Mouse (Mus musculus) cerebellum, adult 2 months (tissue): Measurements from ENCODE around the gene Gm17018. TPM values are rescaled to one million over a fixed set of nuclear protein-coding genes. Genes with fewer than 3 reads are reported as not detected.

Experiments
- DNase-seq, 2 experiments: peaks; one replicate each; pipeline ENCODE4 v3.0.0; 2021
- H3K27ac ChIP-seq: fragments of 200-500 bp; 2 replicates; pipeline ENCODE4 v1.5.1; 2012; ENCODE audit warnings: low read length, control low read depth, inconsistent platforms; ENCODE audit not compliant: insufficient read depth
- H3K27me3 ChIP-seq: fragments of 200-500 bp; 2 replicates; pipeline ENCODE4 v1.6.1; 2012; ENCODE audit warnings: inconsistent platforms, mild to moderate bottlenecking, low read length, moderate library complexity; ENCODE audit not compliant: control insufficient read depth, insufficient read depth
- H3K4me1 ChIP-seq: fragments of 200-500 bp; 2 replicates; pipeline ENCODE4 v1.6.1; 2011; ENCODE audit warnings: low read length; ENCODE audit not compliant: control insufficient read depth, insufficient read depth
- H3K4me3 ChIP-seq: fragments of 200-500 bp; replicated peaks from 2 replicates; pipeline ENCODE3; 2011; ENCODE audit warnings: mild to moderate bottlenecking, low read depth, low read length, control low read depth; ENCODE audit not compliant: insufficient read depth
- CTCF ChIP-seq: fragments of 200-500 bp; IDR thresholded peaks from 2 replicates; pipeline ENCODE4 v1.5.1; 2011; ENCODE audit warnings: low read depth, mild to moderate bottlenecking, control low read depth, low read length, moderate library complexity, borderline replicate concordance; ENCODE audit not compliant: insufficient read depth
- POLR2A ChIP-seq: fragments of 200-500 bp; IDR thresholded peaks from 2 replicates; pipeline ENCODE4 v1.6.1; 2011; ENCODE audit warnings: low read length, control low read depth, borderline replicate concordance; ENCODE audit not compliant: insufficient read depth
- WGBS: fragments of 180-500 bp; shearing (Covaris S2); methylation state at CpG from one replicate; pipeline ENCODE4 v1.1.7; 2018; 5-methylcytosine and 5-hydroxymethylcytosine counted together
- polyA plus RNA-seq: library from polyadenylated mRNA; depleted of rRNA; stranded (reverse); fragments of >200 nt; gene quantifications from 2 replicates; pipeline ENCODE4 v1.2.3, GENCODE M21; 2012; rRNA removed

Gm17018 gene
- polyA plus RNA-seq: 44.6 and 56.7 TPM in 2 replicates

DNA sequence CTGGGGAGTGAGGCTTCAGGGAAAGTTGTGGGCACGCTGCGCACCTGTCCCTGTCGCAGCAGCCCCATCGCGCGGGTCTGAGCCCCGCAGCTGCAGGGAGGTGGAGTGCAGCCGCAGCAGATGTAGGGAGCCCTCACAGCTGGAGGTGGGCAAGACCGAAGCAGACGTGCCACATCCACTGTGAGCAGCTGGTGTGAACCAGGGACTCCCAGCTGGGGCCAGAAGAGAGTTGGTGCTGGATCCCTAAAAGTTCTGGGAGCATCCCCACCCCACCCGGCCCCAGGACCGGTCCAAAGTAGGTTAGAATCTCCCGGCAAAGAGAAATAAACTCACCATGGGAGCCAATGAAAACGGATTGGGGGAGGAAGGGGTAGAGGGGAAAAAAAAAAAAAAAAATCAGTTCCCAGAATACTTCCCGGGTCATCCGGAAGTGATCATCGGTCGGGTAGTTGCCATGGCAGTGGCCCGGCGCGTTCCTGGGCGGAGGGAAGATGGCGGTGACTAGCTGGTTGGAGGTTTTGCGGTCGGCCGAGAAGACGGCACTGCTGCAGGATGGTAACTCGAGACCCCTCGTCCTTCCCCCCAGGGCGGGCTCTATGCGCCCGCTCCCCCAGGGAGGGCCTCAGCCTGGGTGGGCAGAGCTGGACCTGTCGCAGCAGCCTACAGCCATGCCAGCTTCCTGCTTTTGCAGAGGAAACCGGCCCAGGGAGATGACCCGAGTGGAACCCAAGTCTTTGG is at the start of gene Gm17018, which contains the start of gene Poll:
Gene Gm17018, plus strand, starts transcription at position 463 of the 738 bp plus-strand sequence.
Gene Poll, minus strand, starts transcription at position 379 of the 738 bp plus-strand sequence.
- no peaks in the 10 kb centered on the region for H3K27me3 ChIP-seq
- no peaks in the 10 kb centered on the region for H3K4me1 ChIP-seq
- TF ChIP-seq POLR2A (peak; percentile 70; the same call in 1 of the 2 replicates), CTCF (no peak)
- peak; percentile 85 for DNase-seq
- H3K27ac ChIP-seq: no peak within 1 kb of the TSS
- WGBS: under 1% methylated on average over 35 of the region's 35 CpGs
- H3K4me3 ChIP-seq: peak within 1 kb of the TSS; percentile 70

DNA sequence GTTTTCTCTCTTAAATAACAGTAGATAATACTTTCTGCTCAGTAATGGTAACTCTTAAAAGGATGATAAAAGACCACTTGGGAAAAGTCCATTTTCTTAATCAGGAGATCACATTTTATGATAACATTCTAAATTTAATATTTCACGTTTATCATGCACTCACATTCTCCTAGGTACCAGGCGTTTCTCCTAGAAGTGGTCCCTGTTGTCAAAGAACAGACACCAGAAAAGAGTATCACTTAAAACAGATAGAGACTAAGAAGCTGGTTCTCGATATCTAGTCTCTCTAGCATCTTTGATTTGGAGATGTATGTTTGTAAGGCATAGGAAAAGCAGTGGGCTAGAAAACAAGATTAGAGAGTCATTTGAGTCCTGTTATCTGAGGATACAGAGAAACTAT is 49.7 kb upstream of the Gm17018 start:
- Histone ChIP-seq H3K4me3 (no peak overlapping the region), H3K27ac (no peak overlapping the region), H3K4me1 (peaks cover 6% of the 10 kb centered on the region; the same call in 1 of the 2 replicates), H3K27me3 (no peaks in the 10 kb centered on the region)
- 92% methylated on average over 3 of the region's 3 CpGs for WGBS
- DNase-seq: no peak
- TF ChIP-seq POLR2A (no peak), CTCF (no peak)

GRCm38 (mm10) chr19:45511406-45511805 is 49.0 kb upstream of the Gm17018 start:
- 27% methylated on average over 4 of the region's 4 CpGs for WGBS
- TF ChIP-seq POLR2A (no peak), CTCF (no peak)
- DNase-seq: no peak

DNA sequence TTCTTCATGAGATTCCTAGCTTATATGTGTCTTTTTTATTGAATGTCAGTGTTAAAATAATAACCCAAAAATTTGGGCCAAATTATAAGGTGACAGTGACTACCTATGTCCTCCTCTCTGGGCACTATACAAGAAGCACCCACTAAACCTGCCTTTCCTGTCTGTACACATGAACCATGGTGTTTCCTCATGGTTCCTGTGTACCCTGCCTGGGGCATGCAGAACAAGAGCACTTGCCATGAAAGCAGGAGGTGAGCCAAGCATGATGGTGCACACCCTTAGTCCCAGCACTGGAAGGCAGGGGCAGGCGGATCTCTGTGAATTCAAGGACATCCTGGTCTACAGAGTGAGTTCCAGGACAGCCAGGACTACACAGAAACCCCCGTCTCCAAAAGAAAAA is 45.1 kb upstream of the Gm17018 start:
- Histone ChIP-seq H3K4me3 (no peak overlapping the region), H3K27ac (no peak overlapping the region), H3K4me1 (no peaks in the 10 kb centered on the region), H3K27me3 (no peaks in the 10 kb centered on the region)
- no peak for DNase-seq
- 97% methylated on average over 2 of the region's 2 CpGs for WGBS
- no peak for TF ChIP-seq POLR2A
- TF ChIP-seq CTCF: no peak

More at GRCm38 (mm10) chr19:45511406-45511805, 49.0 kb upstream of the Gm17018 start:
- Histone ChIP-seq H3K4me1 (peaks cover 6% of the 10 kb centered on the region; the same call in 1 of the 2 replicates), H3K27ac (no peak overlapping the region), H3K4me3 (no peak overlapping the region), H3K27me3 (no peaks in the 10 kb centered on the region)

DNA sequence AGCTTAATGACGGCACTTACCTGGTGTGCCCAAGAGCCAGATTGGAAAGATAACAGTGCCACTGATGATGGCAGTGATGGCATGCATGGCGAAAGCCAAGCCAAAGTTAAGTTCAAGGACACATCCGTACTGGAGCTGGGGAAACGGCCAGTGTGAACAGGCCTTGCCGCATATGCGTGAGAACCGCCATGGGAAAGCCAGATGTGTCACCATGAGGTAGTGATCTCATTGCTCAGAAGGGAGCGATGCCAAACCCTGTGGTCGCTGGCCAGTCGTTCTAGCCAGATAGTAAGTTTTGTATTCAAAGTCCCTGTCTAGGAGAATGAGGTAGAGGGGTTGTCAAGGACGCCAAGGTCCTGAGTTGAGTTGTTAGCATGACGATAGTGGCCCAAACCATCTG is 44.2 kb upstream of the Gm17018 start:
- H3K4me3 ChIP-seq: no peak overlapping the region
- TF ChIP-seq CTCF: no peak
- TF ChIP-seq POLR2A: no peak
- WGBS: 87% methylated on average over 12 of the region's 12 CpGs
- DNase-seq: no peak
- no peaks in the 10 kb centered on the region for H3K27me3 ChIP-seq
- no peak overlapping the region for H3K27ac ChIP-seq
- H3K4me1 ChIP-seq: no peaks in the 10 kb centered on the region

DNA sequence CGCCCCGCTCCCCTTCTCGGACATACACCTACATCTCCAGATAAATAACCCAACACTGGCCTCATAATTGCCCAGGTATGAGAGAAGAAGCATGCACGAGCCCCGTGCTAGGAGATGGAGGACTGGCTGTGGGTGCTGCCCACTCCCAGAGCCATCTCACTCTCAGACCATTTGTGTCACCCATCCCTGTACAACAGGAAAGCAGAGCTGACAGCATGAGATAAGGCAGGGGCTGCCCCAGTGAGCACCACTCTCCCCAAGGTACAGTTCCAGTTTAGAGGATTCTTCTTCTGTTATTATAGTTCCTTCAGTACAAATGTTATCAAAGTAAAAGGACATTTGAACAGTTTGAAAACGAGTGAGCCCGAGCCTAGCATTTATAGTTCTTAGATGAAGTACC is 33.0 kb upstream of the Gm17018 start:
- H3K27ac ChIP-seq: no peak overlapping the region
- no peaks in the 10 kb centered on the region for H3K27me3 ChIP-seq
- DNase-seq: no peak
- 96% methylated on average over 7 of the region's 7 CpGs for WGBS
- no peaks in the 10 kb centered on the region for H3K4me1 ChIP-seq
- no peak overlapping the region for H3K4me3 ChIP-seq
- no peak for TF ChIP-seq CTCF
- no peak for TF ChIP-seq POLR2A

DNA sequence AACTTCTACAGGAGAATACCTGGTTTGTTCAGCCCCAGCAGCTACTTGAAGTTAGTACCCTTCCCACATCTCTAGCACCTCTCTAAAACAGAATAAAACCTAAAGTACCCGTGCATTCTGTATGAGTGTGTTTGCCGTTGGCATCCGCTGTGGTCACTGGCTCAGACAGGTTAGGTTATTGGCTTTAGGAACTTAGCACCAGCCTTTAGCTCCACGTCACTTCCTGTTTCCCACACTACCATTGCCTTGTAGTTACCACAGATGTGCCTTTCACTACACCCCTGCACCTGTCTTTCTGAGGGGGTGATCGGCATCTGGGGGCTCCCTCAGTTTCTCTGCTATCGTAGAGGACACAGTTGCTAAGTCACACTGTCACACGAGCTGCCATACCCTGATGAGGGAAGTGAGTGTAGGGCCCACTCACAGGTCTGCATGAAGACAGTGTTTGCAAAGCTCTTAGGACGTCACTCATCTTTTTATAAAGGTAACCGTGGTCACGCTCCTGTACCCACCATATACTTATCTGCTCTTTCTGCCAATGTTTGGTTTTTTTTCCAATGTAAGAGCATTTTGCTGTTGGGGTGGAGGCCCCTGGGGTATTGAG is 32.4 kb upstream of the Gm17018 start:
- no peak for DNase-seq
- TF ChIP-seq POLR2A (no peak), CTCF (no peak)
- WGBS: 92% methylated on average over 10 of the region's 10 CpGs
- Histone ChIP-seq H3K27ac (no peak overlapping the region), H3K4me3 (no peak overlapping the region), H3K27me3 (no peaks in the 10 kb centered on the region), H3K4me1 (no peaks in the 10 kb centered on the region)

GRCm38 (mm10) chr19:45529294-45529693 is 31.1 kb upstream of the Gm17018 start:
- no peak overlapping the region for H3K27ac ChIP-seq
- TF ChIP-seq CTCF (no peak), POLR2A (no peak)
- no peak for DNase-seq
- H3K4me1 ChIP-seq: no peaks in the 10 kb centered on the region
- H3K27me3 ChIP-seq: no peaks in the 10 kb centered on the region
- 89% methylated on average over 5 of the region's 5 CpGs for WGBS
- H3K4me3 ChIP-seq: no peak overlapping the region
